20 mouse cellular contexts compared by ENCODE assay signal in the genomic region with DNA sequence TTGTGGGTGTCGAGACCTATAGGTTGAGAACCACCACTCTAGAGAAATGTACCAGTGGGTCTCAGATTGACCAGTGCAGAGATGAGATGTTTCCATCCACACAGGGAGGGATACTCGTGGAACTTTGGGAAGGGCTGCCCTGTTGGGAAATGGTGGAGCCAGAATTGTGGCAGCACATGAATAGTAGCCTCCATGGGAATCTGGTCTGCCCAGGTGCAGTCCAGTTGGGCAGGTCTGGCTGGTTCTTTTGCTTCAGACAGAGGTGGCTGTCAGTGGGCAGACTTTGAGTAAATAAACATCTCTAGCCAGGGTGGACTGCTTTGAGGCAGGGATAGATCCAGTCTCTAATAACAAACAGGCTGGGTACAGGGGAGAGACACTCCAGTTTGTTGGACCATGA.
DNase-seq lines count a peak whose midpoint lies in the region; ATAC-seq and TF ChIP-seq lines count a peak whose summit lies in the region.
"Had no signal": no experiment of that assay in that cellular context is flagged by ENCODE, and none has a peak within 500 bp of the region (broad histone marks: within the 10 kb centered on the region; RNA-seq: fewer than 3 reads in every experiment).

No protein-coding gene starts in this region.

- H3K9me3 ChIP-seq in stomach, postnatal 0 days (ENCODE audit: control insufficient read depth, low read length): no peaks in the 10 kb centered on the region
- H3K9me3 ChIP-seq: embryonic facial prominence, embryonic 15.5 days; forebrain, embryonic 10.5 days; forebrain, embryonic 15.5 days; heart, embryonic 13.5 days; hindbrain, embryonic 15.5 days had no signal

- no peaks in the 10 kb centered on the region for H3K36me3 ChIP-seq in stomach, postnatal 0 days (ENCODE audit: control insufficient read depth, insufficient read depth, low read length)
- H3K36me3 ChIP-seq: embryonic facial prominence, embryonic 15.5 days; forebrain, embryonic 10.5 days; forebrain, embryonic 15.5 days; heart, embryonic 13.5 days; hindbrain, embryonic 15.5 days had no signal

- TF ChIP-seq EP300 in stomach, postnatal 0 days (optimal IDR thresholded peaks at IDR 0.05): peak; percentile 58

- no peak overlapping the region for H3K4me2 ChIP-seq in stomach, postnatal 0 days (replicated peaks; ENCODE audit: low read depth)
- H3K4me2 ChIP-seq: embryonic facial prominence, embryonic 15.5 days; forebrain, embryonic 15.5 days; heart, embryonic 13.5 days; hindbrain, embryonic 15.5 days had no signal

- H3K27ac ChIP-seq in stomach, postnatal 0 days (replicated peaks): no peak overlapping the region
- H3K27ac ChIP-seq: embryonic facial prominence, embryonic 15.5 days; forebrain, embryonic 10.5 days; forebrain, embryonic 15.5 days; heart, embryonic 13.5 days; hindbrain, embryonic 15.5 days had no signal

- H3K9ac ChIP-seq in stomach, postnatal 0 days (ENCODE audit: low read length): no peak overlapping the region
- H3K9ac ChIP-seq: embryonic facial prominence, embryonic 15.5 days; forebrain, embryonic 15.5 days; heart, embryonic 13.5 days; hindbrain, embryonic 15.5 days had no signal

- H3K4me3 ChIP-seq in stomach, postnatal 0 days (ENCODE audit: low read depth, low read length): no peak overlapping the region
- H3K4me3 ChIP-seq: embryonic facial prominence, embryonic 15.5 days; erythroblast, embryonic 14.5 days; forebrain, embryonic 10.5 days; forebrain, embryonic 15.5 days; heart, embryonic 13.5 days; hindbrain, embryonic 15.5 days had no signal

- WGBS in stomach, postnatal 0 days: 73% methylated on average over 2 of the region's 2 CpGs

- ATAC-seq in stomach, postnatal 0 days (ENCODE audit: low FRiP score, low TSS enrichment): no peak
- ATAC-seq: forebrain, embryonic 15.5 days had no signal

- TF ChIP-seq CTCF in stomach, postnatal 0 days (IDR thresholded peaks at IDR 0.05; ENCODE audit: low read depth): no peak

- no peaks in the 10 kb centered on the region for H3K27me3 ChIP-seq in stomach, postnatal 0 days (ENCODE audit: control insufficient read depth, insufficient read depth, low read length)
- H3K27me3 ChIP-seq: embryonic facial prominence, embryonic 15.5 days; heart, embryonic 13.5 days; hindbrain, embryonic 15.5 days had no signal

- DNase-seq in kidney, postnatal 10 days: peak; percentile 40
- no peak for DNase-seq in kidney, adult 18-20 months
- DNase-seq in lung, postnatal 36 days: peak; percentile 11
- DNase-seq in lung, postnatal 25 days (ENCODE audit: low spot score): no peak
- DNase-seq in stomach, postnatal 0 days (ENCODE audit: low spot score): no peak
- peak; percentile 56 for DNase-seq in urinary bladder, postnatal 25 days (ENCODE audit: low spot score)
- DNase-seq in layer of hippocampus, postnatal 10 days (ENCODE audit: low spot score in 2 of 2): no peak
- no peak for DNase-seq in adipocyte (ENCODE audit: low spot score)
- DNase-seq: adrenal gland, postnatal 10 days; cerebellum, adult 11 months; cerebellum, adult 9-10 months; cerebellum, postnatal 25 days; gastrocnemius, postnatal 14 days; heart, postnatal 36 days had no signal

- 0 out of 2 replicates have a peak, but pooled peaks cover 4% of the 10 kb centered on the region for H3K4me1 ChIP-seq in stomach, postnatal 0 days (replicated peaks; ENCODE audit: control insufficient read depth, insufficient read depth)

Comparison
In these comparisons a context has a peak if more than half of its experiments do, and no peak if none do; other contexts are left out.
1. DNase-seq: peak in kidney, postnatal 10 days (single experiment), lung, postnatal 36 days (single experiment) and urinary bladder, postnatal 25 days (single experiment); none in kidney, adult 18-20 months (single experiment), lung, postnatal 25 days (single experiment), stomach, postnatal 0 days (single experiment), layer of hippocampus, postnatal 10 days (0 of 2) and adipocyte (single experiment).